Mouse (Mus musculus): ENCODE data around the gene Cenpa. TPM values are rescaled to one million over a fixed set of nuclear protein-coding genes. Genes with fewer than 3 reads are reported as not detected.

Gene Cenpa
- polyA plus RNA-seq, 1 experiment: 540 TPM

GRCm38 (mm10) chr5:30630401-30630800 is 36.2 kb upstream of the Cenpa start:
- no peak for TF ChIP-seq GATA1 (IDR thresholded peaks at IDR 0.05; ENCODE audit: low read length)

- TF ChIP-seq GATA1 (IDR thresholded peaks at IDR 0.05; ENCODE audit: low read length): no peak
These were observed 34.4 kb upstream of the Cenpa start for GRCm38 (mm10) chr5:30632134-30632533.

DNA sequence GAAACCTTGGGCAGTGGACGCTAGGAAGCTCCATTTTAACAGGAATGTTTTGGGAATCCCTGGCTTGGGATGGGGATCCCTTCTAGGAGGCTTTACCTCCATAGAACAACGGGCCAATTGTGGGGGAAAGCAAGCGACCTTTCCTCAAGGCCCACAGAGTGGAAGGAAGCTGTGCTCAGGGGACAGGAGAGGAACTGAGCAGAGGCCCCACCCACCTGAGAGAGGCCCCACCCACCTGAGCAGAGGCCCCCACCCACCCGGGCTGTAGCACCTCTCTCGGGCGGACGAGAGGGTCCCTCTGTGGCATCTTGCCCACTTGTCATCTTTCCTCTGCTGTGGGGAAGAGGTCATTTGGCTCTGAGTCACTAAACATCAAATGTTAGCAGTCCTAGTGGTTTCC is 29.6 kb upstream of the Cenpa start:
- no peak for TF ChIP-seq GATA1 (IDR thresholded peaks at IDR 0.05; ENCODE audit: low read length)

- no peak for TF ChIP-seq GATA1 (IDR thresholded peaks at IDR 0.05; ENCODE audit: low read length)
These were observed 28.5 kb upstream of the Cenpa start for GRCm38 (mm10) chr5:30638041-30638440.

DNA sequence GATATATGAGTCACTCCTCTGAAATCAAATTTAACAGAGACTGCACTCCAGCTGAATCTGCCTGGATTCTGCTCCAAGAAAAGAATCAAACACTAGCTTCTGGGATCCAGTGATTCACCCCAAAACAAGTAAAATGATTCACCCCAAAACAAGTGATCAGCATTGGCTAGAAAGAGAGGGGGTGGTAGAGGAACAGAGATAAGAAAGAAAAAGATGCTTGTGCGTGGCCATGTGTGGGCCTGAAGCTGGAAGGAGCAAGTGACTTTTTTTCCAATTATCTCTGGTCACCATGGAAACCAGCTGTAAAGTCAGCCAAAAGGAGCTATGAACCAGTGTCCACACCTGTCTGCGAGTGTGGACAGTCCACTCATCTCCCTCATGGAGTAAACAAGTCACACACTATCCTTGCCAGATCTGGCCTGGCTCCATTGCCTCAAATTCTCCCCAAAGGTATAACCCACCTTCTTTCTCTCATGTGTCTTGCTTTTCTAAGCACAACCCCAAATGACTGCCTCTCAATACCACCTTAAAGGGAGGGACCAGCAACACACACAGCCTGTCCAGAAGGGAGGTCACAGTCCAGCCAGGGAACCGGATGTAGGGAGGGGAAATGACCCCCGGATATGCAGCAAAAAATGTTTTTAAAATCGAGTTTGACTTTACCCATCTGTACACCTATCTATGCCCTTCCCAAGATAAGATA is 22.9 kb upstream of the Cenpa start:
- TF ChIP-seq GATA1 (IDR thresholded peaks at IDR 0.05; ENCODE audit: low read length): no peak

- no peak for TF ChIP-seq GATA1 (IDR thresholded peaks at IDR 0.05; ENCODE audit: low read length)
These were observed 20.5 kb upstream of the Cenpa start for GRCm38 (mm10) chr5:30646036-30646435.

DNA sequence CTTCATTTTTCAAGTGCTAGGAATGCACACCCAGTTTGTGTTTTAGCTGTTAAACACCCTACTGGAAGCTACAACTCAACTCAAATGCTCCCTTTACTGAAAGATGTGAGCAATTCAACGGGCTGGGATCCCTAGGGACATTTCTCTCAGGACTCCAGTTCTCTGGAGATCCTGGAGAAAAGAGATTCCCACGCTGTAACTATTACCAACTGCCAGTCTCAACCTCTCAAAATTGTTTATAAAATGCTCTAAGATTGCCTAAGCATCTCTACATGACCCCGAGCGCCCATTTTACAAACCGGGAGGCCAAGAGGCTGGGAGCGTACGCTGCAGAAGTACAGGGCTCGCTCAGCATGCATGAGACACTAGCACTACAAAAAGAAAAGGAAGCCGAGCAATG is 19.2 kb upstream of the Cenpa start:
- TF ChIP-seq GATA1 (IDR thresholded peaks at IDR 0.05; ENCODE audit: low read length): no peak

DNA sequence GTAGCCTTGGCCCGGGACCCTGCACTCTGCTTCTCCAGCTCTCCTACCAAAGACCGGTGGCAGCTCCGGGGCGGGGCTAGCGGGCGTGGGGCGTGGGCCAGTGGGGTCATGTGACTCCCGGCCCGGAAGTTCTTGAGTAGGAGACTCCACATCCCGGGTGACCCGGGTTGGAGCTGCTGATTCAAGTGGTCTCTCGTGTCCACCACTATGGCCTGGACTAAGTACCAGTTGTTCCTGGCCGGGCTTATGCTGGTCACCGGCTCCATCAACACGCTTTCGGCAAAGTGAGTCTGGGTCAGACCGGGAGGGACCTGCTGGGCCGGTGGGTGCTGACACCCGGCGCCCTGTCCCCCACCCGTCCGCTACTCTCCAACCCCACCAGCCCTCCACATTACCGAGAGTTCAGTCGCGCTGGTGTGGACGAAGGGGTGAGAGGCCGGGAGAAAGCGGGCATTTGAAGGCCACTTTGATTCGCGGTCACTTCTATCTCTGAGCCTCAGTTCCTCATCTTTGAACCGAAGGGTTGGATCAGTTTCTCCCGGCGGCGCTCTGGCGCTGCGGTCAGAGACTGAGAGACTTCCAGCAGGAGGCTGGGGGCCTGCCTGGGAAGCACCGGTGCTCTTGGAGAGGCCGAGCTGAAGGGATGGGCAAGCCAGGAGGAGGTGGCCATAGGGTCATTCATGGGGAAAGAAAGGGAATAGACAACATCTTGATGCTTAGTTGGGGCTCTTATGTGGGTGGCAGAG is 18.6 kb upstream of the Cenpa start, which contains the start of gene Slc35f6:
Gene Slc35f6, plus strand, starts transcription at position 119 of the 746 bp plus-strand sequence.
- TF ChIP-seq GATA1 (IDR thresholded peaks at IDR 0.05; ENCODE audit: low read length): no peak

GRCm38 (mm10) chr5:30649558-30649957 is 17.0 kb upstream of the Cenpa start:
- TF ChIP-seq GATA1 (IDR thresholded peaks at IDR 0.05; ENCODE audit: low read length): no peak

DNA sequence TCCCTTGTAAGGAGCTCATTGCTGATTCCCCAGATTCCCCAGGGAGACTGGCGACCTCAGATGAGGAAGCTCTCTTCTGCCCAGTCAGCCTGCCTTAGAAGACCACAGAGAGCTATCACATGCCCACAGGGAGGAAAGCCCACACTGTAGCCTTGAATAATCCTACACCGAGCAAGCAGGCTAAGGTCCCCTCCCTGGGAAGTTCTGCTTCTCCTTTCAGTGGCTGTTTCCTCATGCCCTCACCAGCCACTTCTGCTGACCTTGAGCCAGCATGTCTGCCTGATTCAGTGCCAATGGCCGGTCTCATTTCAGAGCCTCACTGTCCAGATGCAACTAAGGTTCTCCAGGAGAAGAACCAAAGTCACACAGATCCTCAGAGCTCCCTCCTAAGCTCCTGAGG is 15.8 kb upstream of the Cenpa start:
- no peak for TF ChIP-seq GATA1 (IDR thresholded peaks at IDR 0.05; ENCODE audit: low read length)

GRCm38 (mm10) chr5:30651554-30651953 is 15.0 kb upstream of the Cenpa start:
- no peak for TF ChIP-seq GATA1 (IDR thresholded peaks at IDR 0.05; ENCODE audit: low read length)

DNA sequence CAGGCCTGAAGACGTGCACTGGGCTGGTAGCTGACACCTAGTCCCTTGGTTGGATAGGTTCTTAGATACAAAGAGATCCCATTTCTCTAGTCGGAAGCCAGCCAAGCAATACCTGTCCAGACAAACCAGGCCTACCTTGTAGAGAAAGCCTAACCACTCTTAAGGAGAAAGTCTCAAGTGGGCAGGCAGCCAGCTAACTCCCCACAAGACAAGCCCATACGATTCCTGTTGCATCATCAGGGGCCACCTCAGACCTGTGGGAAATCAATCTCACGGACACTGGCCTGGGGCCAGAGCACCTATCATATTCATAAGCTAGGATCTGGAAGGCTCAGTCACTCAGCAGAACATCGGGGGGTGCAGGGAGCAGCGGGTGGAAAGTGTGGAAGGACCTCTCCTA is 13.3 kb upstream of the Cenpa start:
- TF ChIP-seq GATA1 (IDR thresholded peaks at IDR 0.05; ENCODE audit: low read length): no peak

GRCm38 (mm10) chr5:30655042-30655441 is 11.5 kb upstream of the Cenpa start:
- no peak for TF ChIP-seq GATA1 (IDR thresholded peaks at IDR 0.05; ENCODE audit: low read length)

GRCm38 (mm10) chr5:30655526-30656195 is 10.9 kb upstream of the Cenpa start:
- TF ChIP-seq GATA1 (IDR thresholded peaks at IDR 0.05; ENCODE audit: low read length): no peak

GRCm38 (mm10) chr5:30659042-30659441 is 7.5 kb upstream of the Cenpa start:
- TF ChIP-seq GATA1 (IDR thresholded peaks at IDR 0.05; ENCODE audit: low read length): no peak

GRCm38 (mm10) chr5:30660278-30660677 is 6.3 kb upstream of the Cenpa start:
- no peak for TF ChIP-seq GATA1 (IDR thresholded peaks at IDR 0.05; ENCODE audit: low read length)

All from G1E-ER4 (cell line).